Mouse (Mus musculus) kidney, embryonic 16.5 days (tissue): ENCODE results near the gene Cd48. TPM values are rescaled to one million over a fixed set of nuclear protein-coding genes. Genes with fewer than 3 reads are reported as not detected.

Experiments
- ATAC-seq: fragments of 200-750 bp; cut with Nextera tagmentation; 2 replicates; pipeline ENCODE4 v1.8.0; 2017; ENCODE audit warnings: moderate TSS enrichment; ENCODE audit not compliant: low FRiP score, low TSS enrichment
- H3K27ac ChIP-seq: fragments of 300-500 bp; sonication (generic); 2 replicates; pipeline ENCODE4 v1.5.1; 2014; ENCODE audit warnings: low read length
- H3K27me3 ChIP-seq: fragments of 300-500 bp; sonication (generic); 2 replicates; pipeline ENCODE4 v1.6.1; 2014; ENCODE audit warnings: low read length, control low read depth, mixed read lengths; ENCODE audit not compliant: insufficient read depth
- H3K36me3 ChIP-seq: fragments of 300-500 bp; sonication (generic); 2 replicates; pipeline ENCODE4 v1.6.1; 2014; ENCODE audit warnings: low read length, control low read depth, mixed read lengths; ENCODE audit not compliant: insufficient read depth
- H3K4me1 ChIP-seq: fragments of 300-500 bp; sonication (generic); 2 replicates; pipeline ENCODE4 v1.6.1; 2014; ENCODE audit warnings: low read length, control low read depth, mixed read lengths; ENCODE audit not compliant: insufficient read depth
- H3K4me2 ChIP-seq: fragments of 300-500 bp; sonication (generic); replicated peaks from 2 replicates; pipeline ENCODE4 v1.6.1; 2014; ENCODE audit warnings: low read depth, low read length
- H3K4me3 ChIP-seq: fragments of 300-500 bp; sonication (generic); 2 replicates; pipeline ENCODE4 v1.5.1; 2014; ENCODE audit warnings: mild to moderate bottlenecking, low read length
- H3K9ac ChIP-seq: fragments of 300-500 bp; sonication (generic); replicated peaks from 2 replicates; pipeline ENCODE4 v1.6.1; 2014; ENCODE audit warnings: low read length
- H3K9me3 ChIP-seq: fragments of 300-500 bp; sonication (generic); 2 replicates; pipeline ENCODE4 v1.6.1; 2016; ENCODE audit warnings: low read length, control low read depth
- WGBS: fragments of 180-500 bp; shearing (Covaris S2); extraction: QIAGEN DNeasy Blood & Tissue Kit; methylation state at CpG from one replicate; pipeline ENCODE4 v1.1.7; 2014; 5-methylcytosine and 5-hydroxymethylcytosine counted together
- microRNA-seq: library from miRNA; unstranded; fragments of <30 nt; microRNA quantifications from one replicate; pipeline ENCODE4, GENCODE M21; 2016
- polyA plus RNA-seq: library from polyadenylated mRNA; unstranded; fragments of >200 nt; fragmentation: Nextera tagmentation; extraction: Ambion mirVana; gene quantifications from 2 replicates; pipeline ENCODE4 v1.2.1, GENCODE M21; 2015

Cd48 gene
- polyA plus RNA-seq, 1 experiment from 2014 or later = 2.3 TPM

DNA sequence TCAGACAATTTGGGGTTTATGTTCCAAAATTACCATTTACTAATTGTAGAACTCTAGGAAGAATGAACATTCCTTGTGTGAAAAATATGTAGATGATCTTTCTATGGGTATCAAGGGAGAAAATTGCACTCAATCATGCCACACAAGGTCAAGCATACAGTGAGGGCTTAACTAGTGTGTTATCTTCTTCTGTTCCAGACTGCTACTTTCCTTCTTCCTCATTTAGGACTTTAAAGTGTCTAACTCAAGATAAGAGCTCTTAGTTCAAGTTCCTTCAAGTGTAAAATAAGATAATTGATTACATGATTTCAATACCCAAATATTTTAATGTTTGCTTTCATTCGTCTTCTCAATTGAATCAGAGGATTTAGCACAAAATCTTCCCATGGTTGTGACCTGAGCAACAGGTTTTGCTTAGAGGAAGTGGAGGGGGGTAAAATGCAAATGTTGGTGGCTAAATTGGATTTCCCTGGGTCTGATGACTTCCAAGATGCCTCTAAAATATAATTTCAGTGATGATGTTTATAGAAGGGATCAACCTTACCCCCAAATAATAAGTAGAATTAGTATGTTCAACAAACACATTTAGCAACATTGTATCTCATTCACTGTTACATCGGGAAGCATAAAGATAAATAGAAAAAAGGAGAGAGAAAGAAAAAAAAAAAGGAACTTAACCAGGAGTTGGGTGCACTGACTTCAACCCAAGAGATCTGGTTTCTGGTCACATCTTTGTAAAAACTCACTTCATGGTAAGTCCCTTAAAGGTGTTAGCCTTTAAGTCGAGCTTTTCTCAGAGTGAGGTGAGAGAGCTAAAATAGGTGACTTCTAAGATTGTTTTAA lies 66.5 kb downstream of the Cd48 start:
- no peak overlapping the region for H3K27ac ChIP-seq
- no peak overlapping the region for H3K9ac ChIP-seq
- WGBS = 89% methylated on average over 3 of the region's 3 CpGs
- no peak overlapping the region for H3K4me2 ChIP-seq
- no peaks in the 10 kb centered on the region for H3K4me1 ChIP-seq
- no peaks in the 10 kb centered on the region for H3K36me3 ChIP-seq
- no peaks in the 10 kb centered on the region for H3K27me3 ChIP-seq
- H3K9me3 ChIP-seq = no peaks in the 10 kb centered on the region
- no peak for ATAC-seq
- H3K4me3 ChIP-seq = no peak overlapping the region

Small RNA genes lying within 50 kb of the gene (microRNA-seq; reads per million reads assigned to microRNA genes)
- gene Mir7683 = not detected

Other genes starting within 250 kb of the Cd48 start
- 156 and 167 TPM in 2 replicates for gene F11r, start 244.5 kb upstream of the Cd48 start, polyA plus RNA-seq
- 13.0 and 13.4 TPM in 2 replicates for gene Alyref2, start 178.5 kb upstream of the Cd48 start, polyA plus RNA-seq
- gene Itln1, start 146.7 kb upstream of the Cd48 start, polyA plus RNA-seq = not detected in 2 replicates
- 0.07 and 0.08 TPM in 2 replicates for gene Cd244a, start 122.8 kb upstream of the Cd48 start, polyA plus RNA-seq
- gene Ly9, start 74.6 kb upstream of the Cd48 start, polyA plus RNA-seq = 0.35 and 0.44 TPM in 2 replicates
- not detected in 2 replicates for gene Slamf7, start 29.0 kb upstream of the Cd48 start, polyA plus RNA-seq
- gene Slamf1, start 85.1 kb downstream of the Cd48 start, polyA plus RNA-seq = 0.07 and 0.08 TPM in 2 replicates
- 0.52 and 0.90 TPM in 2 replicates for gene Cd84, start 157.7 kb downstream of the Cd48 start, polyA plus RNA-seq
- gene Gm10521, start 213.7 kb downstream of the Cd48 start, polyA plus RNA-seq = not detected in 2 replicates
- gene Slamf6, start 235.5 kb downstream of the Cd48 start, polyA plus RNA-seq = 0.12 and 0.24 TPM in 2 replicates